Mouse (Mus musculus) adrenal gland, postnatal 10 days (tissue): ENCODE results near the gene Wdfy4. TPM values are rescaled to one million over a fixed set of nuclear protein-coding genes. Genes with fewer than 3 reads are reported as not detected.
A peak's percentile ranks its signal among the peaks of the same experiment; 100 is the strongest.

Source experiments
- DNase-seq: peaks from one replicate; pipeline ENCODE4 v3.0.0; 2021; ENCODE audit warnings: mixed read lengths
- total RNA-seq, 2 experiments: library from RNA; stranded (reverse); gene quantifications; 2 replicates each; pipeline ENCODE4 v1.2.3; 2021

Gene Wdfy4
- total RNA-seq, 2 experiments from 2014 or later, result 5.4 to 6.5 TPM

- no peak for DNase-seq
Observed at GRCm38 (mm10) chr14:33078110-33078509, 107.2 kb downstream of the Wdfy4 start.

GRCm38 (mm10) chr14:33073355-33073754 is 112.0 kb downstream of the Wdfy4 start:
- DNase-seq, result no peak

GRCm38 (mm10) chr14:33072351-33072750 is 113.0 kb downstream of the Wdfy4 start:
- no peak for DNase-seq

- DNase-seq, result no peak
Observed at GRCm38 (mm10) chr14:33067676-33068075, 117.6 kb downstream of the Wdfy4 start.

- DNase-seq, result no peak
Observed at GRCm38 (mm10) chr14:33062996-33063395, 122.3 kb downstream of the Wdfy4 start.

GRCm38 (mm10) chr14:33058881-33059660 is 126.2 kb downstream of the Wdfy4 start:
- DNase-seq, result no peak

GRCm38 (mm10) chr14:33053441-33053840 is 131.9 kb downstream of the Wdfy4 start:
- no peak for DNase-seq

GRCm38 (mm10) chr14:33045217-33045616 is 140.1 kb downstream of the Wdfy4 start:
- no peak for DNase-seq

GRCm38 (mm10) chr14:33036811-33037210 is 148.5 kb downstream of the Wdfy4 start:
- no peak for DNase-seq

- DNase-seq, result no peak
Observed at GRCm38 (mm10) chr14:33035386-33035785, 149.9 kb downstream of the Wdfy4 start.

GRCm38 (mm10) chr14:33033424-33033823 is 151.9 kb downstream of the Wdfy4 start:
- peak; percentile 37 for DNase-seq

GRCm38 (mm10) chr14:33030849-33031248 is 154.5 kb downstream of the Wdfy4 start:
- no peak for DNase-seq

GRCm38 (mm10) chr14:33019606-33020005 is 165.7 kb downstream of the Wdfy4 start:
- no peak for DNase-seq

GRCm38 (mm10) chr14:33019050-33019449 is 166.3 kb downstream of the Wdfy4 start:
- no peak for DNase-seq

- no peak for DNase-seq
Observed at GRCm38 (mm10) chr14:33007638-33008037, 177.7 kb downstream of the Wdfy4 start.

GRCm38 (mm10) chr14:33005114-33005513 is 180.2 kb downstream of the Wdfy4 start:
- no peak for DNase-seq

GRCm38 (mm10) chr14:33000112-33000979 is 185.0 kb downstream of the Wdfy4 start:
- DNase-seq, result no peak

GRCm38 (mm10) chr14:32999511-32999910 is 185.8 kb downstream of the Wdfy4 start:
- no peak for DNase-seq

GRCm38 (mm10) chr14:32994954-32995636 is 190.2 kb downstream of the Wdfy4 start:
- DNase-seq, result peak; percentile 28

- DNase-seq, result no peak
Observed at GRCm38 (mm10) chr14:32991082-32991481, 194.2 kb downstream of the Wdfy4 start, which contains the start of gene Lrrc18. TSS of gene Lrrc18 (plus strand) at chr14:32991382.

- DNase-seq, result no peak
Observed at GRCm38 (mm10) chr14:32986659-32987058, 198.6 kb downstream of the Wdfy4 start.

GRCm38 (mm10) chr14:32984176-32984738 is 201.1 kb downstream of the Wdfy4 start:
- DNase-seq, result no peak
